Mouse (Mus musculus) CD4-positive helper T cell, adult 2 months (primary cell): ENCODE measurements around the gene Gm906.
"Not testable (repeated sequence)": the region's sequence is repeated elsewhere in the genome, so short reads cannot be mapped to it uniquely, and the experiment has no call there.

Source experiments
- DNase-seq: peaks from one replicate; pipeline ENCODE4 v3.0.0-alpha.2; 2012; ENCODE audit warnings: low read depth, missing footprints, low spot score

The Gm906 gene

GRCm38 (mm10) chr13:50250208-50250607, at the start of gene Gm906:
TSS of gene Gm906 (minus strand) at chr13:50250308.
- not testable (repeated sequence) for DNase-seq

DNA sequence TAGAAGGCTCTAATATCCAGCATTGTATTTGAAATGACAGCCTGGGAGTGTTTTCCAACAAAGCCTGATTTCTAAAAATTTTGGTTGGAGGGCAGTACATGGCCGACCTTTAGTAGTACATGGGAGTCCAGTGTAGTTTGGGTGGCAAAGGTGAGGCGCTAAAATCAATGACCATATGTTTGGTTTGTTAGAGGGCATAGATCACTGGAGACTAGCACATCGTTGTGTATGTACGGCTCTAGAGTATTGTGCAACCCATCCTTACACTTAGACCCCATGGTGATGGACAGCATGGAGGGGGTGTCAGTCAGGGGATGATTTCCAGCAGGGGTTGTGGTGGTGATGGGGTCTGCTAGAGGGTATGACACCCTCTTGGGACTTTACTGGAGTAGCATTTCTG, 33.2 kb upstream of the Gm906 start:
- DNase-seq = not testable (repeated sequence)

GRCm38 (mm10) chr13:50236487-50236886, 13.6 kb downstream of the Gm906 start:
- DNase-seq = no peak

DNA sequence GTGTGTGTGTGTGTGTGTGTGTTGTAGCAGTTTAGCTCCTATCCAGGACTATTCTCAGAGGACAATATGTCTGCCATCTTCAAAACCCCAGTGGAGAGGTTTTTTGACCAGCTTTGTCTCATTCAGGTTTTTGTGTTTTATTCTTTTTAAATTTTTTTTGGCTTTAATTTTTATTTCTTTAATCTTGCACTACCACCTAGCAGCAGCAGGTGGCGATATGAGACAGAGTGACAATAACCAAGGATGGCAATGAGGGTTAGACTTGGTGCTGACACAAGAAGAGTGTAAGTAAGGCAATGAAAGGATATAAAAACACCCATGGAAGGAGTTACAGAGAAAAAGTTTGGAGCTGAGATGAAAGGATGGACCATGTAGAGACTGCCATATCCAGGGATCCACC, 38.3 kb downstream of the Gm906 start:
- DNase-seq = not testable (repeated sequence)

DNA sequence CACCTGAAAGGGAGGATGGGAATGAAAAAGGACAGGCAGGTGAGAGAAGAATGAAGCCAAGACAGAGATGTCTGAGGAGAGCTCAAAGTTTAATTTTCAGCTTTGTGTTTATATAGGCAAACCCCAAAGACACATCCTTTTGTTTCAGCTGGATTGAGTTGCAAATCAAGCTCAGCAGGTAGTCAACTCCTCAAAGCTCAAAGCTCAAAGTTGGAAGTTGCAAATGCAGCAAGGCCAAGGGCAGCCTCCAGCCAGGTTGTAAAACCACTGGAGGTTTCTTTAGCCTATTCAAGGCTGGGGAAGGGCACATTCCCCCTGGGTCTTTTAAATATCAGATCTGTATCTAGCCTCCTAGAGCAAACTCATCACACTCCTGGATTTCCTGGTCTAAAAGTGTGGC, 39.9 kb downstream of the Gm906 start:
- DNase-seq = not testable (repeated sequence)

DNA sequence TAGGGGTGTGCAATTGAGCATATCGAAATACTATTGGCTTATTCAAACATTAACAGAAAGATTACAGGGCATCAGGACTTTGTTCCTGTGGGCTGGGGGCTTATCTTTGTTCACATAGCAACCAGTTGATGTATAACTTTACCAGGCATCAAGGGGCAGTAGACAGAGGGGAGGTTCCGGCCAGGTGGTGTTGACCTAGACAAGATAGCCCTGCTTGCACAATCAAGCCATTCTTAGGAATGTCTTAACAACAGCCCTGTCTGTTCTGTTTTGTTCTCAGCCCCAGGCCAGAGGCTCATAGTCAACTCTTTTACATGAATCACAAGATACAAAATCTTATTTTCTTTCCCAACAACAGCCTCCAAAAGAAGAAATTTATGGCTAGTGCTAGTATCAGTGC, 40.5 kb downstream of the Gm906 start:
- not testable (repeated sequence) for DNase-seq

GRCm38 (mm10) chr13:50207966-50208365, 42.1 kb downstream of the Gm906 start:
- DNase-seq = no peak

DNA sequence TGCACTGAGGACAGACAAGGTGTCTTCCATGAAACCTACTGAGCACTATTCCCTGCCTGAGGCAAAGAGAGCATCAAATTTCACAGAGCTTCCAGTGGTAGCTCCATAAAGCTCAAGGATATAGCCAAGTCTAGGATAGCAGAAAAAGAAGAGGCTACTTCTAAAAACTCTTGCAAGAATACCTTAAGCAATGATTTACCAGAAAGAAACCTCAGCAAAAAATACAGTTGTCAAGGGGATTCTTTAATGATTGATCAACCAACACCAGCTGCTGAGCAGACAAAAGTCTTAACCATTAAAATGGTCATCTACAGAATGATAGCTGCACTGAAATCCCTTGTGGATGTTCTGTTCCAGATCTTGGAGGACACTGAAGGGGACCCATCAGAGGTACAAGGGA, 53.3 kb downstream of the Gm906 start:
- not testable (repeated sequence) for DNase-seq
